Mouse (Mus musculus) common myeloid progenitor, adult 5-6 weeks (primary cell): ENCODE measurements around the gene Erv3. TPM values are rescaled to one million over a fixed set of nuclear protein-coding genes. Genes with fewer than 3 reads are reported as not detected.

Experiments used
- ATAC-seq: replicated peaks from 2 replicates; pipeline ENCODE4 v1.8.0; 2016; ENCODE audit warnings: low read depth, mild to moderate bottlenecking, moderate TSS enrichment, inconsistent platforms; ENCODE audit not compliant: poor library complexity, severe bottlenecking
- total RNA-seq: library from RNA; stranded (forward); fragments of 200-1000, 187-1606 nt; gene quantifications from 2 replicates; pipeline ENCODE4 v1.2.3, GENCODE M21; 2017

The Erv3 gene
- total RNA-seq, 1 experiment from 2014 or later: not detected

GRCm38 (mm10) chr2:131827026-131827687, 32.4 kb downstream of the Erv3 start:
- no peak for ATAC-seq

- ATAC-seq: peak; percentile 76
Measured at GRCm38 (mm10) chr2:131825498-131825897, 34.0 kb downstream of the Erv3 start.

- ATAC-seq: no peak
Measured at GRCm38 (mm10) chr2:131823931-131824330, 35.6 kb downstream of the Erv3 start.

GRCm38 (mm10) chr2:131822492-131822891, 37.1 kb downstream of the Erv3 start:
- no peak for ATAC-seq

- no peak for ATAC-seq
Measured at GRCm38 (mm10) chr2:131821708-131821990, 37.9 kb downstream of the Erv3 start.

GRCm38 (mm10) chr2:131820932-131821707, 38.4 kb downstream of the Erv3 start:
- ATAC-seq: peak; percentile 53

GRCm38 (mm10) chr2:131820088-131820675, 39.4 kb downstream of the Erv3 start:
- ATAC-seq: peak; percentile 91

- ATAC-seq: no peak
Measured at GRCm38 (mm10) chr2:131814327-131814726, 45.2 kb downstream of the Erv3 start.

- ATAC-seq: no peak
Measured at GRCm38 (mm10) chr2:131813437-131813836, 46.1 kb downstream of the Erv3 start.

- ATAC-seq: peak; percentile 83
Measured at GRCm38 (mm10) chr2:131812480-131813137, 46.9 kb downstream of the Erv3 start.

GRCm38 (mm10) chr2:131811607-131812006, 47.9 kb downstream of the Erv3 start:
- no peak for ATAC-seq

- ATAC-seq: peak; percentile 78
Measured at GRCm38 (mm10) chr2:131808856-131809255, 50.7 kb downstream of the Erv3 start.

- ATAC-seq: no peak
Measured at GRCm38 (mm10) chr2:131807660-131808059, 51.9 kb downstream of the Erv3 start.

- no peak for ATAC-seq
Measured at GRCm38 (mm10) chr2:131806863-131807262, 52.7 kb downstream of the Erv3 start.

- ATAC-seq: no peak
Measured at GRCm38 (mm10) chr2:131805306-131805705, 54.2 kb downstream of the Erv3 start.

- ATAC-seq: no peak
Measured at GRCm38 (mm10) chr2:131803801-131804200, 55.7 kb downstream of the Erv3 start.

Other genes with a start within 250 kb of the Erv3 start
- 4.0 and 5.5 TPM in 2 replicates for gene Prnp, start 50.2 kb upstream of the Erv3 start, total RNA-seq
- not detected in 2 replicates for gene Prn, start 50.2 kb upstream of the Erv3 start, total RNA-seq
- not detected in 2 replicates for gene Prnd, start 91.1 kb upstream of the Erv3 start, total RNA-seq
- gene Rassf2, start 170.5 kb upstream of the Erv3 start, total RNA-seq: 48.4 and 49.3 TPM in 2 replicates